Mouse (Mus musculus) E14TG2a.4 (cell line): ENCODE measurements around the gene Glyatl3.

Experiments
- CTCF ChIP-seq: conservative IDR thresholded peaks from 2 replicates; pipeline ENCODE4 v1.5.1; 2014; ENCODE audit warnings: low read length
- POU5F1 ChIP-seq: IDR thresholded peaks from 2 replicates; pipeline ENCODE4 v1.6.1; 2014; ENCODE audit warnings: low read length, borderline replicate concordance

DNA sequence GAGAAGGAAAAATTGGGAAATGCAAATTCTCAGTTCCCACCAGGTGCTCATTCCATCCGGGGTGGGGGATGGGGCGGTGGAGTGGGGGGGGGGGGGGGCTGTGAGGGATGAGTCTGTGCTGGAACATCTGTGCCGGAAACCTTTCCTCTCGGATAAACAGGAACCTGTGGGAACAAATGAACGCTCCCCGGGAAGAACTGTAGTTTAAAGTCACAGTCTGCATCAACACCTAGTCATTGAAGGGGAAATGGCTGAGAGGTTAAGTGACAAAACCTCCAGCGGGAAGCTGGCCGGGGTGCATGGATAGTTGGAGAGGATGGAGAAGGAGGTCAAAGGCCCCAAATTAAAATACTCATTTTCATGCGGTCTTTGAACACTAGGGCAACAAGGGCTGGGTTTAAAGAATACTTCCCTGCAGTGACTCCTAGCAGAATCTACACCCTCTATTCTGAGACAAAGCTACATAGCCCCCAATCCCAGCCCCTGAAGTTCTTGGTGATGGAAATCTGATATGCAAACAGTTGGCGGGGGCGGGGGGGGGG is 10.0 kb downstream of the Glyatl3 start:
- TF ChIP-seq CTCF (no peak), POU5F1 (no peak)
